Mouse (Mus musculus): Measurements from ENCODE around the gene Celf5.
A peak's percentile ranks its signal among the peaks of the same experiment; 100 is the strongest.
"Not testable (repeated sequence)": the region's sequence is repeated elsewhere in the genome, so short reads cannot be mapped to it uniquely, and the experiment has no call there.

Celf5 gene

GRCm38 (mm10) chr10:81452237-81452946, 30.1 kb downstream of the Celf5 start:
- DNase-seq, result no peak

- DNase-seq, result no peak
These were observed 31.2 kb downstream of the Celf5 start for GRCm38 (mm10) chr10:81451365-81451745.

- DNase-seq, result no peak
These were observed 31.7 kb downstream of the Celf5 start for GRCm38 (mm10) chr10:81450641-81451364.

- peak; percentile 87 to 89 for DNase-seq
These were observed 32.4 kb downstream of the Celf5 start for GRCm38 (mm10) chr10:81450140-81450539.

DNA sequence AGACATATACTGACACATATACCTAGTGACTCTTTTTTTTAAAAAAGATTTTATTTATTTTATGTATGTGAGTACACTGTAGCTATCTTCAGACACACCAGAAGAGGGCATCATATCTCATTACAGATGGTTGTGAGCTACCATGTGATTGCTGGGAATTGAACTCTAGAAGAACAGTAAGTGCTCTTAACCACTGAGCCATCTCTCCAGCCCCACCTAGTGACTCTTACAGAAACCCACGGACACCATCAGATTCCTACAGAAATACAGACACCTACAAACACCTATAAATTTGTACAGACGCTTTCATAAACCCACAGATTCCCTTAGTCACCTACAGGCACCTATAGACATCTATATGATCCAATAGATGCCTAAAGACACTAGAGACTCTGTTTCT, 37.0 kb downstream of the Celf5 start:
- DNase-seq, result not testable (repeated sequence)

- DNase-seq, result no peak
These were observed 41.5 kb downstream of the Celf5 start for GRCm38 (mm10) chr10:81441019-81441418.

- DNase-seq, result peak; percentile 76 to 84
These were observed 47.1 kb downstream of the Celf5 start for GRCm38 (mm10) chr10:81435436-81435835.

DNA sequence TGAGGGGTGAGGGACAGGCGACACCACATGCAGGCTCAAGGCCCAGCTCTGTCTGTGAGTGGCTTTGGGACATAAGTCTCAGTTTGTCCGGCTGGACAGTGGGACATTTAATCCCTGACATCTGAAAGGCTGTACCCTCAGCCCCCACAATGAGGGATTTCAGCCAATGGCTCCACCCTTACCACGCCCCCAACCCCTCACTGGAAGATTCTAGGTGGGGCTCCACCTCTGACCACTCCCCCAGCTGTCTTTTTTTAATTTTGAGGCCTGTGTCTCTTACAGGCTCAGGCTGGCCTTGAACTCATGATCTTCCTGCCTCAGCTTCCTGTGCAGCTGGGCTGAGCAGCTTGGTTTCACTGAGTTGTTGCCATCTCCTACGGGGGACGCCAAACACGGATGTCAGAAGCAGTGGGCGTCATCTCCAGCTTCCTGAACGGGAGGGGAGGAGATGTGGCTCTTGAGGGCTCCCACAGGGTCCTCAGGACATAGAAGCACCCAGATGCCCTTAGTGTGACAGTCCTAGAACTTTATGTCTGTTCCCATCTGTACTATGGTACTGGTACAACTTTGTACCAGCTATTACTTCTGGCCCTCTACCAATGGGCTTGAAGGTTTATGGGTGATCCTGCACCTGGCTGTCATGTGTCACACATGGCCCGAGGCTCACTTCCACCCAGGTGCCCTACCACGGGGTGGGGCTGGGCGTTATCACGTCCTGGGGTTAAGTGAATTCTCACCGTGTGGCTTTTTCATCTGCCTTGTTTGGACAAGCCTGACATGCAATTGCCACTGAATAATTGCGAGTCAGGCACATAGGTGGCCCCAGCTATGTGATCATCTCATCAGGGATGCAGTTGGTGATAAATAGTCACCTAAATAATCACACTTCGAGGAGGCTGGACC, 47.9 kb downstream of the Celf5 start:
- DNase-seq, result peak; percentile 26 to 43

- DNase-seq, result peak; percentile 29 to 58
These were observed 48.8 kb downstream of the Celf5 start for GRCm38 (mm10) chr10:81433541-81434289.

DNA sequence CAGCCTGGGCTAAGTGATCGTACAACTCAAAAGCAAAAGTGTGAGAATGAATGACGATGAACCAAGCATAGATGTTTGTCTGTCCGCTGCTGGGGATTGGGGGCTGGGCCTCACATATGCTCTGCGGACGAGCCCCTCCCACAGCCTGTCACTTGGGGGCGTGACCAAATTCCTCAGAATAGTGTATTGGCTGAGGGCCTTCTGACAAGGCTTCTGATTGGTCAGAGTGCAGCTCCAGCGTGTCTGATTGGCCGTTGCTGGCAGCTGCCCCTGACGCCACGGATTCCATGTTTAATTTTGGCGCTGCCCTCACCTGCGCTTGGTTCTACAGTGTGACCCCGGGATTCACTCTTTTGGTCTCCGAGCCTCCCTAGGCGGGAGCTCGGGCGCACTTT, 49.6 kb downstream of the Celf5 start:
- peak; percentile 91 to 95 for DNase-seq

- DNase-seq, result peak in 1 of 2 experiments; percentile 7
These were observed 50.2 kb downstream of the Celf5 start for GRCm38 (mm10) chr10:81432169-81432867.

DNA sequence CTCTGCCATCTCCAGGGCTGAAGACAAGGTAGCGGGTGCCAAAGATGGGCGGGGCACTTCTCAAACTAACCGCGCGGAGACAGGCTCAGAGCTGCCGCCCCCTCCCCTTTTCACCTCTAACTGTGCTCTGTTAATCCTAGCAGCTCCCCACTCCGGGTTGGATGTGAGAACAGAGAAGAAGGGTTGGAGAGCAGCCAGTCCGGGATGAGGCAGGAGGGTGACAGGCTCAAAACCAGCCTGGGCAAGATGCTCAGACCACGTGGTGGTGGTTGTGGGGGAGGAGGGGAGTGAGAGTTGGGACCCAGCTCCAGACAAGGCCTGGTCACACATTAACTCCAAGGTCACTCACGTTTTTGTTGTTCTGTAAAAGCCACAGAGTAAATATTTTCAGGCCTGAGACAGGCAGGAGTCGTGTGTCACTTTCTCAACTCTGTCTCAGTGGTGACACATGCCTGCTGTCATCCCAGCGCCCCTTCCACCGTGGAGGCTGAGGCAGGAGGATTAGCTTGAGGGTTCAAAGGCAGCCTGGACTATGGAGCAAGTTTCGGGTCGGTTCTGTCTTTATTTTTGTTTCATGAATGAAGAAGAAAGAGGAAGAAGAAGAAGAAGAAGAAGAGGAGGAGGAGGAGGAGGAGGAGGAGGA, 50.9 kb downstream of the Celf5 start:
- peak; percentile 73 to 85 for DNase-seq

DNA sequence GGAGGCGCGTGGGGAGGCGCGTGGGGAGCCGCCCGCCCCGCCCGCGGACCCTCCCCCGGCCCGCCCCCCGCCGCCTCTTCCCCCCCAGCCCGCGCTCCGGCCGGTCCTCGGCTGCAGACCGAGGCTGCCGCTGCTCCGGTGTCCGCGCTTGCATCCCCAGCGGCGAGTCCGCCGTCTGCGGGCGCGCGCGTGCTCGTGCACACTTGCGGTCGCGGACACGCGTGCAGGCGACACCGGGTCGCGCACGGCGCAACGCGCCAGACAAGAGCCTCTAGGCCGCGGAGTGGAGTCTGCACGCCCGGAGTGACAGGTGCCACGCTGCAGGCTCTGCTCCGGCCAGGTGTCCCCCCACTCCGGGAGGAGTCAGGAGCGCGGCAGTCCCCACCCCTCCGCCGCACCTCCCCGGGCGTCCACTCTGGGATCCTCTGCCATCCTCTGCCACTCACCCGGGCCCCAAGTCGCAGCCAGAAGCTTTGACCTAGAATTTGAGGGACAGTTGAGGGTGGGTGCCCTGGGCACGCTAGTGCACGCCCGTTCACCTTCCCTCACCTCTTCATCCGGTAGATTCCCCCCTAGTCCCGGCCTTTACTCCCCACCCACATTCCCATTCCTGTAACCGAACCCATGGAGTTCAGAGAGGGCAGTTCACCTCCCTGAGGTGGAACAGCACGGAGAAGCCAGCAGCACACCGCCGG, 51.5 kb downstream of the Celf5 start:
- peak; percentile 72 to 81 for DNase-seq

GRCm38 (mm10) chr10:81430141-81430830, 52.2 kb downstream of the Celf5 start:
- DNase-seq, result peak; percentile 85 to 92

DNA sequence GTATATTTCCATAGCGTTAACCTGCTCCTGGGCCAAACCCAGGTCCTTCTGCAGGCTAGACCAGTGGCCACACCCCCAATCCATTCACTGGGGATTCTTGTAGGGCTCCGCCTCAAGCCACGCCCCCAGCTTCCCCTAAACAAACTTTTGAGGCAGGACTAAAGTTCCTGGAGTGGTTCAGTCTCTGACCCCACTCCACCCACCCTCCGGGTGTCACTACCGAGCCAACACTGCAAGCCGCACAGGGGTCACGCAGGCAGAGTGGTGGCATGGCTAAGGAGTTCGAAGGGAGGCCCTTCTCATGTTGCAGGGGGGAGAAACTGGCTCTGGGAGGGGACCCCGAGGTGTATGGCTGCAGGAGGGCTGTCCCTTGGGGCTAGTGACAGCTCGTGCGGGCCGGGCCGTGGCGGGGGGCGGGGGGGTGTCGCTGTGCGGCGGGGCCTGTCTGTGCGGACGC, 52.9 kb downstream of the Celf5 start:
- DNase-seq, result peak; percentile 91 to 94

DNA sequence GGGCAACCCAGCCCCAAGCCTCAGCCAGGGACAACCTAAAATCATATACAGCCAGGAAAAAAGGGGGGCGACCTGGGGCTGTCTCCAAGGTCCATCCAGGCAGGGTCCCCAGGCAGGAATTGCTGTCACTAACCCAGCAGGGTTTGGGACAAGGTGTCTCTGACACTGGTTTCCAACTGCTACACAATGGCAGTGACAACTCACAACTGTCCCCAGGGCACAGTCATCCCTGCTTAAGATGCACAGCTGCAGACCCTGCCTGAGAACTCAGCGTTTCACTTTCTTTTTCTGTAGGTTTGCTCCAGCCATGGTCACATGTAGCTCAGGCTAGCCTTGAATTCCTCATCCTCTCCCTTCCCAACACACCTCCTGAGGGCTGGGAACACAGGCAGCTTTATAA, 53.4 kb downstream of the Celf5 start:
- peak; percentile 3 to 10 for DNase-seq

GRCm38 (mm10) chr10:81428507-81428870, 54.0 kb downstream of the Celf5 start:
- peak in 1 of 2 experiments; percentile 1 for DNase-seq

DNA sequence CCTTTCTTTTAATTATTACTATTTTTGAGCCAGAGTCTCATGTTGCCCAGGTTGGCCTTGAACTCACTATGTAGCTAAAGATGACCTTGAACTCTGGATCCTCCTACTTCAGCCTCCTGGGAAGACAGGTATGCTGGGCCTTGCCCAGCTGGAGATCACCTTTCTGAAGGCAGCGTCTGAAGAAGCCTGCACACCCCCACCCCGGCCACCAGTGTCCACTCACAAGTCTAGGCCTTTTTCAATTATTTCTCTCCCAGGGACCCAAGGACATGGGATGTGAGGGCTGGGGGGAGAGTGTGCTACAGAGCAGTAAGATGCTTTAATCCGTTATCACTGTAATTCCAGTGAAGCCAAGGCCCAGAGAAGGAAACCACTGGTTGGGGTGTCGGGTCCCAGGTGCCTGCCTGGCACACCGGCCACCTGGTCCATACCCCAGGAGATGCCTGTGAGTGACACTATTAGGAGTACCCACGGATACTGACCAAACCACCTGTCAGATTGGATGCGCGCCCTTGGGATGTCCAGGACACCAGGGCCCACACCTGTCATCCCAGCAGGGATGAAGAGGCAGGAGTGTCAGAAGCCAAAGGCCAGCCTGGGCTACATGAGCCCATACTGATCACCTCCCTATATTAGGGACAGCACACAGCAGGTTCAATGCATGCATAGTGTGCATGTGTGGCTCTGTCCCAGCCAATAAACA, 54.6 kb downstream of the Celf5 start:
- peak; percentile 5 to 6 for DNase-seq

DNA sequence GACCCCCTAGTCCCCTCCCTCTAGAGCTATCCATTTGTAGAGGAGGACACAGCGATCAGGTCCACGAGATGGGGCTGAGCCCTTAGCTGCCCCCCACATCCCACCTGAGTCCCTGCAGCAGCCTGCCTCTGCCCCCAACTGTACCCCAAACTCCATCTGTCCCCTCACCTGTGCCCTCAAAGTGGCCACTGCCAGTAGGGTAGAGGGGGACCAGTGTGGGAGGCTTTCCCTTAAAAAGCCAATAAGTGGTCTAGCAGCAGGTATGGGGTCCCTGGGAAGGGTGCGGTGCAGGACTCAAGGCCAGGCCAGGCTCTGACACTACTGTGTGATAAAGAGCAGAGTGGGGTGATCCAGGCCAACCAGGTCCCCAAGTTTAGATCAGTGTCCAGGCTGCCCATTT, 55.2 kb downstream of the Celf5 start:
- no peak for DNase-seq
